Mouse (Mus musculus) frontal cortex, postnatal 25 days (tissue): Measurements from ENCODE around the gene Eif4a3.
"Not testable (repeated sequence)": the region's sequence is repeated elsewhere in the genome, so short reads cannot be mapped to it uniquely, and the experiment has no call there.

Experiments used
- DNase-seq, 2 experiments: peaks; one replicate each; pipeline ENCODE4 v3.0.0; 2022; ENCODE audit warnings: low spot score in 2 of 2

Gene Eif4a3

DNA sequence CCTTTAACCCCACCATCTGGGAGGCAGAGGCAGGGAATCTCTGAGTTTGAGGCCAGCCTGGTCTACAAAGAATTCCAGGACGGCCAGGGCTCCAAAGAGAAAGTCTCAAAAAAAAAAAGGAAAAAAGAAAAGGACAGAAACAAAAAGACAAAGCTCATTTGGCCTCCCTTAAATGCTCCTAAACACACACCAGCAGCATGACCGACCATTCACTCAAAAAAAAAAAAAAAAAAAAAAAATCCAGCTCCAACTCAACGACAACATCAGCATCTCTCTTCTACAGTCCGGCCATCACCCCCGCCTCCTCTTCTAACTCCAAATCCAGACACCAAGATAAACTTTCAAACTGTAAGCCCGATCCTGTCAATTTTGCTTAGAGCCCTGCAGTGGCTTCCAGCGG is 972 bp downstream of the Eif4a3 start:
- DNase-seq = no peak

- no peak for DNase-seq
Observed at GRCm38 (mm10) chr11:119297996-119298395, 1.9 kb downstream of the Eif4a3 start.

DNA sequence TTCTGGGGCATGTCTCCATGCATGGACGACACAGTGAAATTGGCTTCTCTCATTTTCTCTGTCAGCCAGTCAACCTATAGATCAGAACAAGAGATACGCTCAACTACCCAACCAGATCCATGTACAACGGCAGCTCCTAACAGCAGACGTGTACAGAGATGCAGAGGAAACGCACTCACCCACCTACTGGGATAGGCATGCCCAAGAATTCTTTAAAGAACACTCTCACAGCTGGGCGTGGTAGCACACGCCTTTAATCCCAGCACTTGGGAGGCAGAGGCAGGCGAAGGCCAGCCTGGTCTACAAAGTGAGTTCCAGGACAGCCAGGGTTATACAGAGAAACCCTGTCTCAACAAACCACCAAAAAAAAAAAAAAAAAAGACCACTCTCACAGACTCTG is 7.0 kb downstream of the Eif4a3 start:
- not testable (repeated sequence) for DNase-seq

DNA sequence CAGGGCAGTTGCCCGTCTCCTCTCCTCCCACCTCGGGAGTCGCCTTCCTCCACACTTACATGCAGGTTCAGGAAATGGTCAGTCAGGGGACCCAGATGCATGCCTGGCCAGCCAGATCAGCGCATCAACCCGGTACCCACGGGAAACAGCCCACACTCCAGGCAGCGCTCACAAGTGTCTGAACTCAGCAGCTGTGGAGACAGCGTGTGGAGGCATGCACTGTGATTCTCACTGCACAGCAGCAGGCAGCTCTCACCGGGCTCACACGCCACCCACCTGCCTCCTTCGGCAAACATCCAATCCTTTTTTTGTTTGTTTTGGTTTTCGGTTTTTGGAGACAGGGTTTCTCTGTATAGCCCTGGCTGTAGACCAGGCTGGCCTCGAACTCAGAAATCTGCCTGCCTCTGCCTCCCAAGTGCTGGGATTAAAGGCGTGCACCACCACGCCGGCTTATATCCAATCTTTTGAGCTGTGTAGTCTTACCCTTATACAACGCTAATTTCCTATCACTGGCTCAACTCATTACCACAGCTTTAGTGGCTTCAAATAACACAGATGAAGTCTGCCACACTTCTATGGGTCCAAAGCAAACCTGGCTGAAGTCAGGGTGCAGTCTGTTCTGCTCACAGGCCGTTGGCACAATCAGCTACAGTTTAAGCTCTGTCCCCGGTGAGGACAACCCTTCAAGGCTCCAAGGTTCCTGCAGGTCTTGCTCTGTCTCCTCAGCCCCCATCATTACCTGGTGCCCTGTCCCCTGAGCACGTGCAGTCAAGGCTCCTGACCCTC is 12.5 kb downstream of the Eif4a3 start:
- no peak for DNase-seq

DNA sequence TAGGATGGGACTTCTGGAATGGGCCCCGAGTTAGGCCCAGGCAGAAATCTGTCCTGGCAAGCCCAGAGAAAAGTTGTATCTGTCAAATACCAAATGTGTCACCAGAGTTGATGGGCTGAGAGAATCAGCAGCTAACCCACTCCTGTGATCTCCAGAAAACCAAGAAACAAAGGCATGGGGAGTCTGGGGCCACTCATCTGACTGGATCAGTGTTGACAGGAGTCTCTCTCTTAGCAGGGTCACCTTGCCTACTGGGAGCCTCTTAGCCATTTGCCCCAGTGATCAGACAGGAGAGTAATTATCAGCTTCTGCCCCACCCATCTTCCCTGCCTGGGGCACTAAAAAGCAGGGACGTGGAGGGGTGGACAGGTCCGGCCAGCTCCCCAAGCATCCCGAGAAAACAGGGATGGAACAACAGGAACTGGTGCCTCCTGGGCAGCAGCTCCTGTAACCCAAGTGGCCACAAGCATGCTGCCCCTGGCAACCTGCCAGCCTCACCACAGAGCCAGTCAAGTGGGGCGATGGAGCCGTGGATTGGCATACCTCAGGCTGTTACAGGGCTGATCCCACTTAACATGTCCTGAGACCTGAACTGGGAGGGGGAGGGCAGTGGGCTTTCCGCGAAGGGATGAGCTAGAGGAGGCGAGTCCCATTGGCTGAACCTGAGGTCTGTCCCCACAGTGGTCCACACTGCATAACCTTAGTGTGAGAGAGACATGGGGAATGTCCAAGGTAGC is 13.9 kb downstream of the Eif4a3 start:
- no peak for DNase-seq

DNA sequence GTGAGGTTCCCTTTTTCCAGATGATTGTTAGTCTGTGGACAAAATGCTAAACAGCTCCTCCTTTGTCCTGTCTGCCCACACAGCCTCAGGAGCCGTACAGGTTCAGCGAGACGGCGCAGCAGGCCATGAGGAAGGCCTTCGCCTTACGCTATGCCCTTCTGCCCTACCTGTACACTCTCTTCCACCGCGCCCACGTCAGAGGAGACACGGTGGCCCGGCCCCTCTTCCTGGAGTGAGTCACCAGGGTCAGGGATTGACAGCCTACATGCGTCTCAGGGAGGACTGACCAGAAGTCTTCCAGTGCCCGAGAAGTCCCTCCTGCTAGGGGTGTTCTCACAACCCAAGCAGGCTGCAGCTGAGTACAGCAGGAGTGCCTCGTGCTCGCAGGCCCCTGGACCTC is 18.9 kb downstream of the Eif4a3 start:
- DNase-seq = no peak

- no peak for DNase-seq
Observed at GRCm38 (mm10) chr11:119273186-119273930, 26.5 kb downstream of the Eif4a3 start.

GRCm38 (mm10) chr11:119272492-119272891 is 27.4 kb downstream of the Eif4a3 start:
- DNase-seq = not testable (repeated sequence)

GRCm38 (mm10) chr11:119268557-119269195 is 31.2 kb downstream of the Eif4a3 start:
- peak; percentile 36 to 56 for DNase-seq

DNA sequence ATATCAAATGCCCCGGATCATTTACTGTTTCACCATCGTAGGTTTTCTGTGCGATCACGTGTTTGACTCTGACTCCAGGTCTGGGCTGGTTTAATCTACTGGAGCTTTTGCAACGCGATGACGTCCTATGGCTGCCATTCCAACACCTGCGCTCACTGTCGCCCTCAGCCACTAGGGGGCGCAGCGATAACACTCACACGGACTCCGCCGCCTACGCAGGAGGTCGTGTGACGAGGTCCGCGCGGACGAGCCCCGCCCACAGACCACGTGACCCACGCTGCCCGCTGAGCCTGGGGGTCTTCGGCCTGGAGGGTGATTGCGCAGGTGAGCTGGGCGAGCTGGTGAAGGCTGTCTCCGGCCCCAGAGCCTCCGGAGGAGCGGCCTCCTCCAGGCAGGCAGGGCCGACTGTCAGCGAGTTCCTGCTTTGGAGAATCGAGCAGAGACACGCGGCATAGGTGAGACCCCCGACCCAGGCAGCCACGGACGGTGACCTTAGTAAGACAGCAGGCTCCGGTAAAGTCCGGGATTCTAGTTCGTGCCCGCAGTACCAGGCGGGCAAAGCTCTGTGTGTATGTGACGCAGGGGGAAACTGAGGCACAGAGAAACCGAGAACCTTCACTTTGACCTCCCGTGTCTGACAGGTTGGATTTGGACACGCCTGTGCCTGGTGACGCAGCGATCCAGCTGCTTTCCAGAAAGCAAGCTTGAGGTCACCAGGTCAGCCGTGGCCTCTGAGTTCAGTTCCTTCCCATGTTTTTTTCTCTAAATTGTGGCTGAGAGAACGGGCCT is 31.9 kb downstream of the Eif4a3 start, which contains the start of gene Gaa:
Gaa (plus strand) TSS at position 120 of the 789 bp plus-strand sequence.
- DNase-seq = peak; percentile 96 to 98

DNA sequence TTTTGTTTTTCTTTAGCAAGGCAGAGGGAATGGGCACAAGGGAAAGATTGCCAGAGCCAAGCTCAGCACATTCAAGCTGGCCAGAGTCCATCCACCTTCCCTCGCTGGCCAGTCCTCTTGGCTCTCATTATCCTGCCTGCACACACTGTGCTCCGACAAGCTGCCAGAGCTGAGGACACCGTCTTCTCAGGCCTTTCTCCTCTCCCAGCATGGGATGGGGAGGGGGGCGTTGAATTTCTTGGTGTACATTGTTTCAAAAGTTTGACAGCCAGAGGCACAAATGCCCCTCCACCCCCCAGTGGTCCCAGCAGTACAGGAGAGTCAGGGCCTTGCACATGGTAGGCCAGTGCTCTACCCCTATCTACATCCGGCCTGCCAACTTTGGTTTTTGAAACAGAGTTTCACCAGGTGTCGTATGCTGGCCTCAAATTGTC is 32.6 kb downstream of the Eif4a3 start:
- DNase-seq = no peak

GRCm38 (mm10) chr11:119265811-119266210 is 34.1 kb downstream of the Eif4a3 start:
- DNase-seq = no peak

DNA sequence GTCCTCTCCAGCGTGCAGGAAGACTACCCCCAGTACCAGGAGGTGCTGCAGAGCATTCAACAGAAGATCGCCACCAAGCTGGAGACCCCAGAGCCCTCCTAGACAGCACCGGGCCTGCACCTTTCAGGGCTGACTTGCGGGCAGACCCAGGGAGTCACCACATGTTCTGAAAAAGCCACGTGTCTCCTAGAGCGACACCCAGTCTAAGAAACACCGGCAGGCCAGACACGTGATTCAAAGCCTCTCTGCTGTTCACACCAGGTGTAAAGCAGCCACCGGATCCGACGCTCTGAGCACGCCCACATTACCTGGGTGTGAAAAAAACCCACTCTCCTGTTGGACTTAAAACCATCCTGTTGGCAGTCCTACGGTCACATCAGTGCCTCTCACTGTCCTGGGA is 35.5 kb downstream of the Eif4a3 start:
- DNase-seq = no peak

- no peak for DNase-seq
Observed at GRCm38 (mm10) chr11:119259977-119260376, 39.9 kb downstream of the Eif4a3 start.

- DNase-seq = peak; percentile 41 to 42
Observed at GRCm38 (mm10) chr11:119258572-119259322, 41.1 kb downstream of the Eif4a3 start.

GRCm38 (mm10) chr11:119258216-119258571 is 41.7 kb downstream of the Eif4a3 start:
- DNase-seq = no peak

- DNase-seq = not testable (repeated sequence)
Observed at GRCm38 (mm10) chr11:119256557-119256956, 43.3 kb downstream of the Eif4a3 start.

DNA sequence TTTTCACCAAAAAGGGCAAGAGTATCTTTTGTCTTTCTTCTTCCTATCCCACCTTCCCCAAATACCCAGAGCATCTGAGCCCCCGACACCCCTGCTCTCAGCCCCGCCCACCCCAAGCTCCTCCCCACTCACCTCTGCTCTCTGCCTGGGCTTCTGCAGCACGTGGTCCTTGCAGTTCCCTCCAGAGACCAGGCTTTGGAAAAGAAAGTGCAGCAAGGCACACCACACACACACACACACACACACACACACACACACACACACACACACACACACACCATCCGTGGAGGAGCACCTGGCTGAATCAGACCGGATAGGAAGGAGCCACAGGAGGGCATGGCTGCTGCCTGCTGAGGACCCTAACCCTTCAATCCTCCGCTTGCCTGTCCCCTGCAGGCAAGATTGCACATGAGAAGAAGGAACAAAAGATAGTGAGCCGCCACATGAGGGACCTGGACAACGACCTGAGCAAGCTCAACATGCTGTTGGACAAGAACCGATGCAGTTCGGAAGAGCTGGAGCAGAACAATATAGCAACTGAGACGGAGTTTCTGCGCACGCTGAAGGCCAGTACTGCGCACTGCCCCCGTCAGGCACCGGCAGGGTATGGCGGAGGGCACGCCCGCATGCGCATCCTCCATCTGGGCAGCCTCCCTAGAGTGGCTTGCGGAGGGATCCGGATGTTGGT is 46.9 kb downstream of the Eif4a3 start:
- no peak for DNase-seq

- no peak for DNase-seq
Observed at GRCm38 (mm10) chr11:119250998-119251397, 48.9 kb downstream of the Eif4a3 start.

GRCm38 (mm10) chr11:119249011-119249410 is 50.9 kb downstream of the Eif4a3 start:
- DNase-seq = peak in 1 of 2 experiments; percentile 23
